Mouse (Mus musculus): Measurements from ENCODE around the gene Gpsm3. TPM values are rescaled to one million over a fixed set of nuclear protein-coding genes. Genes with fewer than 3 reads are reported as not detected.

Gpsm3 gene
- polyA plus RNA-seq, 1 experiment from 2014 or later = 4.0 TPM

DNA sequence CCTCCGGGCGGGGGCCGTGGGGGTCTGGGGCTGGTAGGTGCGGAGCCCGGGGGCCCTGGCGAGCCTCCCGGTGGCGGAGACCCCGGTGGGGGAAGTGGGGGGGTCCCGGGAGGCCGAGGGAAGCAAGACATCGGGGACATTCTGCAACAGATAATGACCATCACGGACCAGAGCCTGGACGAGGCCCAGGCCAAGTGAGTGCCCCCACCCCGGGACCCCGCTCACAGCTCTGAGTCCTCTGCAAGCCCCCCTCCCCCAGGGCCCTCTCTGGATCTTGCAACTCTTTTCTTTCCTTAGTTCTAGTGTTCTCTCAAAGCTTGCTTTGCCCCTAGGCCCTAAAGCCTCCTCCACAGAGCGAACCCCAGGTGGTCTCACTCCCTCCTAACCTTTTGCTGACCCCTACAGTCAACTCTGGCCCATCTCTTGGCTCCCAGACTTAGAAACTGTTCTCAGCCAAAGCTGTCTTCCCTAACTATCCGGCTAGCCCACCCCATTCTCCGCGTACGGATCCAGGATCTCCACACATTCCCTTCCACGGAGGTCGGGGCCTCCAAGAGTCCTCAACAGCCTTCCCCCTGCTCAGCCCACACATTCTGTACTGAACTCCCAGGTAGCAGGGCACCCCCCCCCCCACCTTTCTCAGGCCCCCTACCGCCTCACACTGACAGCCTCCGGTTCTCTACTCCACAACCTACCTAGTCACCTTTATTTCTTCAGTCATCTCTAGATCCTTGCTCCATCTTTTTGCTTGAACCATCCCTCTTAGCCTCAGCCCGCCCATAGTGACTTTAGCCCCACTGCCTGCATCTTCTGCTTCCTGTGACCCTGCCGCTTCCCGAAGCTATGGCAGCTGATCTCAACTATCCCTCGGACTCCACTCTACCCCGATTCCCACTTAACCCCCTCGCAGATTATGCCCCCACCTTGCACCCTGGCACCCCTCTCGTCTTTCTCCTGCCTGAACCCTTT, 3.3 kb downstream of the Gpsm3 start:
- peaks cover 29% of the 10 kb centered on the region for H3K36me3 ChIP-seq
- H3K4me1 ChIP-seq = peaks cover 81% of the 10 kb centered on the region
- H3K4me3 ChIP-seq = peak overlapping the region; percentile 91
- H3K9me3 ChIP-seq = no peaks in the 10 kb centered on the region
- peak overlapping the region; percentile 99 for H3K27ac ChIP-seq
- peak; percentile 22; the same call in 1 of the 2 replicates for ATAC-seq (ENCODE audit: low FRiP score, low read depth)
- no peaks in the 10 kb centered on the region for H3K27me3 ChIP-seq
- under 1% methylated on average over 32 of the region's 32 CpGs for WGBS
- H3K4me2 ChIP-seq (replicated peaks) = peak overlapping the region; percentile 98
- peak overlapping the region; percentile 98 for H3K9ac ChIP-seq

DNA sequence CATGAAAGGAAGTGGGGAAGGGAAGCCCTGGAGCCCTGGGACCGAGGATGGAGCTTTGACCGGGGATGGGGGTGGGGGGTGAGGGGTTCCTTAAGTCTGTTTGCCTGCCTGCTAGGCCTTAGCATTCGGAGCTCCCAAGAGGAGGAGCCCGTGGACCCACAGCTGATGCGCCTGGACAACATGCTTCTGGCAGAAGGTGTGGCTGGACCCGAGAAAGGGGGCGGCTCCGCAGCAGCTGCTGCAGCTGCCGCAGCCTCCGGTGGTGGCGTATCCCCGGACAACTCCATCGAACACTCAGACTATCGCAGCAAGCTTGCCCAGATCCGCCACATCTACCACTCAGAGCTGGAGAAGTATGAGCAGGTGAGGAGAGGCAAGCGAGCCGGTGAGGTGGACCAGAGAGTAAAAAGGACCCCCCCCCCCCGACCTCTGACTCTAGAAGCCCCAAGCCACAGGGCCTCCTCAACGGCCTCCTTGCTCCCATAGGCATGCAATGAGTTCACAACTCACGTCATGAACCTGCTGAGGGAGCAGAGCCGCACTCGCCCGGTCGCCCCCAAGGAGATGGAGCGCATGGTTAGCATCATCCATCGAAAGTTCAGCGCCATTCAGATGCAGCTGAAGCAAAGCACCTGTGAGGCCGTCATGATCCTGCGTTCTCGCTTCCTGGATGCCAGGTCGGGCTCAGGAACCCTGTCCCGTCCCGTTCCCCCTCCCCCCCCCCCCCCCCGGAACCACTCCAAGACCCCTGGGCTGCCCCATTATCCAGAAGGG, 4.3 kb downstream of the Gpsm3 start:
- WGBS = 50% methylated on average over 34 of the region's 34 CpGs
- peaks cover 29% of the 10 kb centered on the region for H3K36me3 ChIP-seq
- ATAC-seq (ENCODE audit: low FRiP score, low read depth) = no peak; the same call in 1 of the 2 replicates
- no peaks in the 10 kb centered on the region for H3K9me3 ChIP-seq
- H3K27ac ChIP-seq = peak overlapping the region; percentile 99; the same call in 1 of the 2 replicates
- peak overlapping the region; percentile 91 for H3K4me3 ChIP-seq
- H3K9ac ChIP-seq = peak overlapping the region; percentile 98
- H3K4me1 ChIP-seq = peaks cover 76% of the 10 kb centered on the region
- peak overlapping the region; percentile 98 for H3K4me2 ChIP-seq (replicated peaks)
- H3K27me3 ChIP-seq = no peaks in the 10 kb centered on the region

DNA sequence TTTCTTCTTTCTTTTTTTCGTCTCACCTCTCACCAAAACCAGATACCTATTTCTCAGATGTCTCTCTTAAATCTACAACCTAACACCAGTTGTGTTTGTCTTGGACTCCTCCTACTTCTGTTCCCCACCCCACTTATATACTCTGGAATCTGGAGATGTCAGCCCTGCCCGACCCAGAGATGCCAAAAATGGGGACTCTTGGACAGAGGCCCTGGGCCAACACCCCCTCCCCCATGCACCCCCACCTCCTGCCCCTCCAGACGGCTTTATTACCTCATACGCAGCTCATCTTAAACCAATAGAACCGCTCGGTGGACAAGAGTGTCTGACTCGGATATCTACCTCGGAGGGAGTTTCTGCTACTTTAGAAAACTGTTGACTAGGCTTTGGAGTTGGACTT, 6.5 kb downstream of the Gpsm3 start:
- Histone ChIP-seq H3K27me3 (no peaks in the 10 kb centered on the region), H3K4me3 (no peak overlapping the region), H3K27ac (no peak overlapping the region), H3K4me2 (replicated peaks) (no peak overlapping the region), H3K36me3 (peaks cover 43% of the 10 kb centered on the region), H3K9me3 (no peaks in the 10 kb centered on the region), H3K9ac (no peak overlapping the region; the same call in 1 of the 2 replicates), H3K4me1 (peaks cover 54% of the 10 kb centered on the region)
- ATAC-seq (ENCODE audit: low FRiP score, low read depth) = no peak
- 63% methylated on average over 8 of the region's 8 CpGs for WGBS

DNA sequence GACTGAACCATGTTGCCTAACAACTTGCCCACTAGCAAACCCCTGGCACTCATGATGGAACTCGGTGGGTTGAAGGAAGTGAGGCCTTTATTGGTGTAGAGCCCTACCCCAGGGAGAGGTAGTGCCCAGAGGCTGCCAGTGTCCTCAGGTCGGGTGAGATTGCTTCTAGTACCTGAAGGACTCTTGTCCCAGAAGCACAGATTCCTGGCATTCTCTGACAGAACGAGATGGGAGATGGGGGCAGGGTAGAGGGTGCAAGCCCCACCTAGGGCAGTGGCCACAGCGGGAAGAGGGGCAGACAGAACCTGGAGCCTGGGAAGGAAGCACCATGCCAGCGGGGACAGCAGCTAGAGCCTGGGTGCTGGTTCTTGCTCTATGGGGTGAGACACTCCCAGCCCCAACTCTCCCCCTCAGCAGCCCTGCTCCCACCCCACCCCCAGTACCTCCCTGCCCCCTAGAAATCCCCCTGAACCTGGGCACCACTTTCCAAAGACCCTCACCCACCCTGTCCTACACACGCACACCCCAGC, 8.0 kb downstream of the Gpsm3 start, which contains the start of gene Ager:
Gene Ager, plus strand, starts transcription at position 297 of the 530 bp plus-strand sequence.
- Histone ChIP-seq H3K9ac (no peak within 1 kb of the TSS), H3K4me2 (replicated peaks) (0 out of 2 replicates have a peak within 1 kb of the TSS, but pooled peaks have one; percentile 7), H3K27ac (no peak within 1 kb of the TSS), H3K36me3 (peaks cover 51% of the 10 kb centered on the region), H3K9me3 (no peaks in the 10 kb centered on the region), H3K27me3 (no peaks in the 10 kb centered on the region), H3K4me3 (no peak within 1 kb of the TSS), H3K4me1 (peaks cover 56% of the 10 kb centered on the region)
- ATAC-seq (ENCODE audit: low FRiP score, low read depth) = no peak
- 22% methylated on average over 6 of the region's 6 CpGs for WGBS

DNA sequence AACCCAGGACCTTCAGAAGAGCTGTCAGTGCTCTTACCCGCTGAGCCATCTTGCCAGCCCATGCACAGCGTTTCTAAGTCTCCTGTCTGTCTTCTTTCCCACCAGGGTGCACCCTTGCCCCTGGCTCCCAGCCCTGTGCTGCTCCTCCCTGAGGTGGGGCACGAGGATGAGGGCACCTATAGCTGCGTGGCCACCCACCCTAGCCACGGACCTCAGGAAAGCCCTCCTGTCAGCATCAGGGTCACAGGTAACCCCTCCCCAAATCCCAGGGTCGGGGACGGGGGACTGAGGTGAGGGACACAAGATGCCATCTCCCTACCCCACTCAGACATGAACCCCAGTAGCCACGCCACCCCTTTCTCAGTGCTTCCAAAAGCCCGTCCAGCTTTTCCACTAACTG, 10.3 kb downstream of the Gpsm3 start:
- Histone ChIP-seq H3K9me3 (no peaks in the 10 kb centered on the region), H3K27me3 (no peaks in the 10 kb centered on the region), H3K36me3 (peaks cover 41% of the 10 kb centered on the region), H3K4me2 (replicated peaks) (no peak overlapping the region), H3K4me3 (no peak overlapping the region), H3K4me1 (peaks cover 46% of the 10 kb centered on the region), H3K9ac (peak overlapping the region; percentile 8; the same call in 1 of the 2 replicates), H3K27ac (no peak overlapping the region)
- ATAC-seq (ENCODE audit: low FRiP score, low read depth) = no peak
- WGBS = 78% methylated on average over 9 of the region's 9 CpGs

DNA sequence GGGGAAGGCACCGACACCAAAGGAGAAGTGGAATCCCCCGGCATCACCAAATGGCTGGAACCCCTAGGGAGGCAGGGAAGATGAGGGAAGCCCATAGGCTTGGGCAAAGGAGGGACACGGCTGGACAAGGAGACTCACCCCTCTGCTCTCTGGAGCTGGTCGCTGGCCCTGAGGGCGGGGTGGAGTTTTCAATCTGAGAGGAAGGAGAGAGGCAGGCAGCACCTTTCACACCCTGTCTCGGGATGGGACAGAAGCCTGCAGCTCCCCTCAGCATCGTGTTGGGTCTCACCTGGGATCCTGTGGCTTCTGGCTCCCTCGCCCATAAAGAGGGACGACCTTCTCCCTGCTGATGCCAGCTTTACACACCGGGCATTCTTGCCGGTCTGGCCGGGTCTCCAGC, 12.2 kb downstream of the Gpsm3 start:
- WGBS = 88% methylated on average over 12 of the region's 12 CpGs
- peak overlapping the region; percentile 87 for H3K4me2 ChIP-seq (replicated peaks)
- peaks cover 38% of the 10 kb centered on the region for H3K4me1 ChIP-seq
- ATAC-seq (ENCODE audit: low FRiP score, low read depth) = no peak
- H3K27ac ChIP-seq = no peak overlapping the region
- H3K4me3 ChIP-seq = peak overlapping the region; percentile 69; the same call in 1 of the 2 replicates
- H3K9me3 ChIP-seq = no peaks in the 10 kb centered on the region
- H3K9ac ChIP-seq = no peak overlapping the region
- H3K27me3 ChIP-seq = no peaks in the 10 kb centered on the region
- peaks cover 22% of the 10 kb centered on the region for H3K36me3 ChIP-seq

DNA sequence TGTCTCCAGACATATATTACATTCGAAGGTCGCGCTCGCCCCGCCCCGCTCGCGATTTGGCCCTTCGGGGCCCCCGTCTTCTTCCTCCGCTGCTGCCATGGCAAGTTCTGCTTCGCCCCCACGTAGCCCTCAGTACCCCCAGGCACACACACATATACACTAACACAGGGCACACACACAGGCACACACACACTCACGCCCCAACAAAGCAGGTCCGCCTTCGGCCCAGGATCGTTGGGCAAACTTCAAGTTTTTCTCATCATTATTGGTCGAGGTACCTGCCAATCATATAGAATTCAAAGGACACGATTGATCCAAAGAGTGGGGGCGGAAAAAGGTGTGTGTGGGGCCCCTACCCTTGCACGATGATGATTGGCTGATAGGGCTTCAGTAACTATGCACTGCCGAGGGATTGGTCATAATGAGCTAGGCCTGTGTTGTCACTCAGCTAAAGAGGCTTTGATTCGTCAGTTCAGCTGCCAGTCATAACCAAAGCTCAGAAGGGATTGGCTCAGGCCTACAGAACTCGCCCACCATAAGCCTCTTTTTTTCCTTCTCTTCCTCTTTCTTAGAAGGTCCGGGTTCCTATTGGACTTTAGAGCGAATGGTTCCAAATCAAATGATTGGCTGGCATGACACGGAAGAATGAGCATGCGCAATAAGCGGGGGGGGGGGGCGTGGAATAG, 13.9 kb downstream of the Gpsm3 start, which contains the start of gene Rnf5:
Gene Rnf5, minus strand, starts transcription at position 316 of the 686 bp plus-strand sequence.
- H3K27me3 ChIP-seq = no peaks in the 10 kb centered on the region
- peaks cover 31% of the 10 kb centered on the region for H3K36me3 ChIP-seq
- WGBS = under 1% methylated on average over 30 of the region's 30 CpGs
- no peaks in the 10 kb centered on the region for H3K9me3 ChIP-seq
- H3K27ac ChIP-seq = peak within 1 kb of the TSS; percentile 87
- H3K4me1 ChIP-seq = peaks cover 42% of the 10 kb centered on the region
- ATAC-seq (ENCODE audit: low FRiP score, low read depth) = peak; percentile 94
- H3K9ac ChIP-seq = peak within 1 kb of the TSS; percentile 80
- peak within 1 kb of the TSS; percentile 98 for H3K4me2 ChIP-seq (replicated peaks)
- H3K4me3 ChIP-seq = peak within 1 kb of the TSS; percentile 92

DNA sequence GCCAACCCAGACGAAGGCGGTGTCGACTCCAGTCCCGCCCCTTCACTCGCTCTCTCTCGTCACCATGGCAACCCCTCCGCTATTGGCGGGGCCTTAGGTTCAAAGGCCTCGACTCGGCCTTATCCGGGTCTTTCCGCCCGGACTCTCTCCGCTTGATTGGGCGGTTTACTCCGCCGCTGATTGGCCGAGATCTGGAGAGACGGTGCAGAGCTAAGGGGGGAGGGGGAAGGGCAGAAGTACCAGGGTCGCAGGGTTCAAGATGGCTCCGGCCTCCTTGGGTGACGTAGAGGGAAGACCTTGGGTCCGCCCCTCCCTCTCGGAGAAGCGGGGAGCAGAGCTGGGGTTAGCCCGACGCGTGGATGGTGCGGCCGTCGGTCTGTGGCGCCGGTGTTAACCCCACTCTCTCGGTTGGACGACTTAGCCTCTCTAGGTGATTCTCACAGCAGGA, 14.5 kb downstream of the Gpsm3 start, which contains the start of gene Agpat1:
Gene Agpat1, plus strand, starts transcription at position 202 of the 448 bp plus-strand sequence.
- ATAC-seq (ENCODE audit: low FRiP score, low read depth) = peak; percentile 88
- Histone ChIP-seq H3K9me3 (no peaks in the 10 kb centered on the region), H3K4me2 (replicated peaks) (peak within 1 kb of the TSS; percentile 98), H3K4me1 (peaks cover 46% of the 10 kb centered on the region), H3K36me3 (peaks cover 31% of the 10 kb centered on the region), H3K4me3 (peak within 1 kb of the TSS; percentile 92), H3K27ac (peak within 1 kb of the TSS; percentile 87), H3K9ac (peak within 1 kb of the TSS; percentile 94), H3K27me3 (no peaks in the 10 kb centered on the region)
- under 1% methylated on average over 33 of the region's 35 CpGs for WGBS

DNA sequence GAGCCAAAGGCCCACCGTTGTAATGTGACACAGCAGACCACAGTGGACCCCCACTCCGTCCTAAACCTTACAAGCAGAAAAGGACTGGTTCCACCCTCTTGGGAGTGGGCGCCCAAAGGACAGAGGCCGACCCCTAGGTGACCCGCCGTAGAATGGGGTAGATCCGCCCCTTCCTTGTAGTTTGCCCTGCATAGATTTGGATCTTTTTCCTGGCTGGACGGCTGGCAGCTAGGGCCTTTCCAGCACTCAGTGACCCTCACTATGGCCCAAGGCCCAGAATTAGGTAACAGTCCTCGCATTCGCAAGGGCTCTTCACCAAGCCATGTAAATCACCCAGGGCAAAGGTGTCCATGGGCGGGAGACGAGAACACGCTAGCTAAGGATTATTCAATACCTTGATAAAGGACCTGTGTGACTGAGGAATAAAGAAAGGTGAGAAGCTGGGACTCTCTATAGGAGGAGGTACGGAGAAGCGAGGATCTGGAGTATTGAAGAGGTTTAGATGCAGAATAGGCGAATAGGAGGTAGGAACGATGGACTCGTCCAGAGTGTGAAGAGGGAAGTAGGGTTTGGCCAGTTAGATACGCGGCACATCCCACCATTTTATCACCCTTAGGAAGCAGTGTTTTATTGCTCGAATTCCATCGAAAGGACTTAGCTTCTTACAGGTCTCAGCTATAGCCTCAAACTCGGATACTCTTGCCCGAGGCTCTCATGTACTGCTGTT, 15.1 kb downstream of the Gpsm3 start:
- Histone ChIP-seq H3K27ac (peak overlapping the region; percentile 87), H3K4me1 (peaks cover 46% of the 10 kb centered on the region), H3K9me3 (no peaks in the 10 kb centered on the region), H3K27me3 (no peaks in the 10 kb centered on the region), H3K4me3 (peak overlapping the region; percentile 92), H3K36me3 (peaks cover 30% of the 10 kb centered on the region), H3K9ac (peak overlapping the region; percentile 94), H3K4me2 (replicated peaks) (peak overlapping the region; percentile 98)
- ATAC-seq (ENCODE audit: low FRiP score, low read depth) = 0 out of 2 replicates have a peak, but pooled peaks have one; percentile 0
- 13% methylated on average over 24 of the region's 24 CpGs for WGBS

DNA sequence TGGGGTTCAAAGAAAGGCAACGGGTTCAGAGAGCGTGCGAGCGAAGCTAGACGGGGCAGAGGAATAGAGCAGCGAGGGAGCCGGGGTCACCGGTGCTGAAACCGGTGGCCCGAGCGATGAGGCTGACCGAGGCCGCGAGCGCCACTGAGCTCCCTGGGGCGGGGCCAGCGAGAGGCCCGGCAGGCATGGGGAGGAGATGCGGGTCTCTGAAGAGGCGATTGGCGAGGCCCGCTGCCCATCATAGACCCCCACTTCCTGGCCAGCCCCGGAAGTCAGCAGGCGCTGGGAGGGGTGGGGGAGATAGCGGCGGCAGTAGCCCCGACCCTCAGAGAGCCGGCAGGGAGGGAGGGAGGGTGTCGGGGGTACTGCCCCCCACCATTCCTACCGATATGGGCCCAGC, 16.0 kb downstream of the Gpsm3 start:
- 0% methylated on average over 24 of the region's 30 CpGs for WGBS

More for the DNA sequence above, 16.0 kb downstream of the Gpsm3 start:
- Histone ChIP-seq H3K9ac (peak overlapping the region; percentile 94), H3K4me3 (peak overlapping the region; percentile 92), H3K4me1 (peaks cover 46% of the 10 kb centered on the region), H3K9me3 (no peaks in the 10 kb centered on the region), H3K27ac (peak overlapping the region; percentile 87), H3K36me3 (peaks cover 29% of the 10 kb centered on the region), H3K4me2 (replicated peaks) (peak overlapping the region; percentile 98), H3K27me3 (no peaks in the 10 kb centered on the region)
- peak; percentile 52 for ATAC-seq (ENCODE audit: low FRiP score, low read depth)
